Mouse (Mus musculus) 3T3-L1 (cell line): ENCODE results near the gene Cda.

Experiments
- DNase-seq: peaks from one replicate; pipeline ENCODE4 v3.0.0-alpha.2; 2015; ENCODE audit warnings: low read depth, low spot score

Cda gene

DNA sequence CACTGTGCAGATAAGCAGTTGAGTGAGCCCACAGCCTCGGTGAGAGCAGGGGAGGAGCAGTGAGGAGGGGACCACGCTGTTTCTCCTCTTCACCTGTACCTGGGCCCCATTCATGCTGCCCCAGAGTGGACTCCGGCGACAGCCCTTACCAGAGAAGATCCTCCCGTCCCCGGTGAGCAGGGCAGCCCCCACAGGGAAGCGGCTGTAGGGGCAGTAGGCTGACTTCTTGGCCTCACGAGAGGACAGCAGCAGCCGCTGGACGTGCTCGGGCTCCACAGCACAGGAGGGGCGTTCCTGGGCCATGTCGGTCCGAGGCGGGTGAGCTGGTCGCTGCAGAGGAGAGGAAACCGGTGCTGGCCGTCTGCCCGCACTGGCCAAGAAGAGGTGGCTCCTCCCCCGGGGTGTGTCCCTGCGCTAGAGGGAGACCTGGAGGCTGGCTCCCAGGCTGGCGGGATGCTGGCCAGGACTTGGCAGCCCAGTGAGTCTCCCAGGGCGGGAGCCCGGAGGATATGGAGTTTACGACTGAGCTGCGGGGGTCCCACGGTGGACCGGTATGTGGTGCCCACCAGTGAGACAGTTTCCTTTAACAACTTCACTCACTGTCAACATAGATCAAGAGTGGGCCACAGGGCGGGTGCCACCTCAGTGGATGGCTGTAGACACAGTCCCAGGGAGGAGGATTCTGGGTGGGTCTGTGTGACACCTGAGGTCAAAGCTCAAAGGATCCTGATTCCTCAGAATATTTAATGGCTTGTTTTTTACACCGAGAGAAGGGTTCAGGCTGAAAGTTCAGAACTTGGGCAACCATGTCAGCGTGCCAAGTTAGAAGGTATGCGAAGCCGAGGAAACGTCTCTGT is at the start of gene Cda:
Cda (minus strand) TSS at position 352 of the 857 bp plus-strand sequence.
- peak; percentile 81 for DNase-seq

DNA sequence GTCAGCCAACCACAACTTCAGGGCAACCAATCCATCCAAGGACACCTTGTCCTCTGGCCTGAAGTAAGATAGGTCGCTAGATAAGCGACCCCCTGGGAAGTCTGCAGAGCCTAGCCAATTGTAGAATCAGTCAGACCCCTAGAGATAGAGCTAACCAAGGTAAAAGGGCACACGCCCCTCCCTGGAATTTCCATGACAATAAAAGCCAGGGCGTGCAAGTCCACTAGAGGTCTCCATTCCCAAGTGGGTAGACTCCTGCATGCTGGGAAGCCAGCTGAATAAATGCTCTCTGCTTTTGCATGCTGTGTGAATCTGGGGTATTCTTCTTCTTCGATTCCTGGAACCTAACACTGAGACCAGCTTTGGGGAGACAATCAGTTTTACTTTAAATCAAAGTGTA is 48.6 kb upstream of the Cda start:
- DNase-seq = no peak

DNA sequence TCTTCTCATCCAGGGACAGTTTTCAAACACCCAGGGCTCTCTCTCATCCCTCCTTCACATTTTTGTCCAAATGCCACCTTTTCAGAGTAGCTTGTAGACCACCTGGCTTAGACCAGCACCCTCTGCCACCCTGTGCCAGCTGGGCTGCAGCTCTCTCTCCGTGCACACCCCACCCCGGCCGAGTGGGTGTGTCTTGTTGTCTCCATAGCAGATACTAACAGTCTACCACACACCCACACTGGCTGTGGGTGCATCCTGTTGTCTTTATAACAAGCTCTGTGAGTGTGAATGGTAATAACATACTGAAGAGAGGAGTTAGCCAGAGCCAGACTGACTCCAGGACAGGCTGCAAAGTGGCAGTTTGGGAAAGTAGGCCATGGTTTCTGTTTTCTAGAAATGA is 48.2 kb upstream of the Cda start:
- no peak for DNase-seq

DNA sequence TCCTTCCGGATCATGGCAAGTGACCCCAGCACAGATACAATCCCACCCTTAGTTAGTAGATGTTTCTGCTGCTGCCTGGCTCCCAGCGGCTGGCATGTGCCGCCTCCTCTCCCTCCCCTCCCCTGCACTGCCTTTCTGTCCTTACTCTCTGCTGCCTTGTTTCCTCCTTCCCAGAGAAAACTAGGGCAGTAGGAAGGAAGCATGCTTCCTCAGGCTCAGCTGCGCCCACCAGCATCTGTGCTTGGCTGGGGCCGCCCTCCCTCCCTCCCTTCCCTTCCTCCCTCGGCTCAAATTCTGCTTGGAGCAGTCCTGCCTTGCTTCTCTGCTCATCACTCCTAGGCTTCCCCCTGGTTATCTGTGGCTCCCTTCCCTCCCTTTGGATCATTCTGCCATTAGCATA is 46.9 kb upstream of the Cda start:
- no peak for DNase-seq

DNA sequence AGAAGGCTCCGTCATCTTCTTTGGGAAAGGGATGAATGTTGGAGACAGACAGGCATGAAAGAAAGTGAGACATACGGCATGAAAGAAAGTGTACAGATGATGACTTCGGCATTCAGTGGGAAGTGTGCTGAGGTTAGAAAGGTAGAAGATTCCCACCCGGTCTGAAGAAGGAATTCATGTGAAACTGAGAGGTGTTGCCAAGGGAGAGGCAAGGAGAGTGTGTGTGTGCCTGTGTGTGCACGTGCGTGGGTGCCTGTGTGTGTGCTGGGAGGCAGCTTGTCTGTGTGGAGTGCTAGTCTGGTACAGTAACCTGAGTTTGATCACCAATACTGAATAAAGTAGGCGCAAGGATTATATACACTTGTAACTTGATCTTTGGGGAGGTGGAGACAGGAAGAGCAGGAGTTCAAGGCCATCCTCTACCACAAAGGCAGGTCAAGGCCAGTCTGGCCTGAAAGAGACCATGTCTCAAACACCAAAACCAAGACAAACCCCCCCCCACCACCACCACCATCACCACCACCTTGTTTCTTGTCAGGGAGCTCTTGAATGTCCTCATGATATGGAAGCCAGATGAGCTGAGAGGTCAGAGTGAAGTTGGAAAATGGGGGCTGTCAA is 43.8 kb upstream of the Cda start:
- no peak for DNase-seq

DNA sequence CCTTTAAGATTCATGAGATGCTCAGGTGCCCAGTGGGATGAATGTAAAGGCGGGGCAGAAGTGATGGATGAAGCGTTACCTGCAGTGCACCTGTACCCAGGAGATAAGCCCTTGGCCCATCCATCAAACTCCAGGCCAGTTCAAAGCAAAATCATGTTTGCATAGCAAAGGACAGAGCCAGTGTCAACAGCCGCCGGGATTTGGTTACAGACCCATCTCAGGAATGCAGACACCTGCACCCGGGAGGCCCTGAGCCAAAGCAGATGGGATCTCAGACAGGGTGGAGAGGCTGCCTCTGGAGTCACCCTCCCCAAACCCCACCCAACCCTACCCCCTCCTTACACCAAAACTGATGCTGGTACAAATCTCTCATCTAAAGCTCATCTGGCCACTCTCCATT is 43.2 kb upstream of the Cda start:
- DNase-seq = no peak

DNA sequence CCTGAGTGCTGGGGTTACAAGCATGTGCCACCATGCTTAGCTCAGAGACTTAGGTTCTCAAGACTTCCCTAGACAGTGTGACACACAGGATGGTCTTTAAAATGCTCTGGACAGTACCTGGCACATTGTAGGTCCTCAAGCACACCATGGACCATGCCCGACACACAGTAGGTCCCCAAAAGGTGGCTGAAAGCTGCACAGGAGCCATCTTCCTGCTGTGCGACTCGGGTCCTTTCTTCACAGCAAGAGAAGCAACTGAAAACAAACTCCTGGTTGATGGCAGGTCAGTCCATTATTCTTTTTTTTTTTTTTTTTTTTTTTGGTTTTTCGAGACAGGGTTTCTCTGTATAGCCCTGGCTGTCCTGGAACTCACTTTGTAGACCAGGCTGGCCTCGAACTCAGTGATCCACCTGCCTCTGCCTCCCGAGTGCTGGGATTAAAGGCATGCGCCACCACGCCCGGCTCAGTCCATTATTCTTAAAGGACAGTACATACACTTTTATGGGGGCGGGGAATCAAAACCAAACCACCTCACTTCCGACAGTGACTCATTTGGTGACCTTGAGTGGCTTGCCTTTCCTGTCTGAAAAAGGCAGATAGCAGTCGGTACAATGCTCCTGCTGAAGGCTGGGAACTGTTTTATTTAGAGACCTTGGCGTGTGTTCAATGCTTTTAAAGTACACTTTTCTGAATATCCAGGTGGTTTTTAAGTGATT is 39.8 kb upstream of the Cda start:
- DNase-seq = no peak

DNA sequence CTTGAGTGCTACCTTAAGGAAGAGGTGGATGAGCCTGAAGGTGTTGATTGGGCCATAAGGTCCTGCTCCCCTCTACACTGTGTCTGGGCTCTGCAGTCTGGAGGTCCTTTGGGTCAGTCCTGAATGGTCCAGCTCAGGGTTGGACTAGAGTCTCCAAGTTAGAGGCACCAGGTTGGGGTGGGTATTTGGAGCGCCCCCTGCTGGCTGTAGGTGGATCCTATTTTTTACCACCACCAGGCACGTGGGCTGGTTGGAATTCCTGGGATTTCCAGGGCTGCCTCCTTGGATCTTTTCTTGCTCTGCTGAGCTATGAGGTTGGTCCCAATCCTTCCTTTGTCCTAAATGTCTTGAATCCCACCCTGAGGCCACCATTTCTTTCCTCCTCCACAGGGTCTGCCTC is 37.0 kb upstream of the Cda start:
- DNase-seq = peak; percentile 49

DNA sequence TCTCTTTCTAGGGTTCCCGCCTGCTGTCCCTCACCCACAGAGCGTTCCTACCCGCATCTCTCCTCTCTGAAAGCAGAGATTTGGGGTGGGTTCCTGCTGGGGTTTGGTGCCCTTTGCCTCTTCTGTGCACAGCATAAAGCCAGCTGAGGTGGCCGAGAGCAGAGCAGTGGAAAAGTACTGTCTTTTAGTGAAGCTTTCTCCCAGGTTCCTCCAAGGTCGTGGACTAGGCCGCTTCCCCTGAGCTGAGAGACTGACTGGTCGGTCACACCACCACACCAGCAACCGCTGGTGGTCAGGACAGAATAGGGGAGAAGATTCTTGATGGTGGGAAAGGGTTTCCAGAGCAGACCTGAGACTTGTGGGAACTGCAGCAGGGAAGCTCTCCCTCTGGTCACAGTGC is 28.9 kb upstream of the Cda start:
- DNase-seq = no peak

DNA sequence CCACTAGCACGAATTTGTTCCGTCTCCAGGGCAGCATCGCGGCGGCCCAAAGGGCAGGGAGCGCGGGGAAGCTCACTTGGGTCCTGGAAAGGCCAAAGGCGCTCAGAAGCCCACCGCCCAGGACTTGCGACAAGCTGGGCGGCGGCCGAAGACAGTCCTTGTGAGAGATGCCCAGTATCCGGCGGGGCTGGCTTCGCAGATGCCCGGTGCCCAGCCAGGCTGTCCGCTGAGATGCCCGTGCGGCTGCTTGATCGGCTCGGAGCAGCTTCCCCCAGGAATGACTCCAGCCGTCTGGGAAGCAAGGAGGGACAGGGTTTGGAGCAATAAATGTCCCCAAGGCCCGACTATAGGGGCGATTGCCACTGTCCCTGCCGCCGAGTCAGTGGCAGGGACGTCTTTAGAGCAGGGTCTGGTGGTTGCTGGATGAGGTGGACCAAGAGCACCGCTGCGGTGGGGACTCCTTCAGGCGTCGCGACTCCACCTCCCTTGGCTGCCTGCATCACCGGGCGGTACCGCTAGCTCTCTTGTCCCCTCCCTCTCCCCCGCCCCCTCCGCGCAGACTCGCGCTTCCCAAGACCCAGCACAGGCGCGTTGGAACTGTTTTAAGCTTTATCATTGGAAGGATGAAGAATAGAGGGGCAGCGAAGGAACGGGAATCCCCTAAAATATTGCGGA is 28.3 kb upstream of the Cda start, which contains the start of gene Fam43b:
Fam43b (minus strand) TSS at position 558 of the 675 bp plus-strand sequence.
- DNase-seq = no peak

DNA sequence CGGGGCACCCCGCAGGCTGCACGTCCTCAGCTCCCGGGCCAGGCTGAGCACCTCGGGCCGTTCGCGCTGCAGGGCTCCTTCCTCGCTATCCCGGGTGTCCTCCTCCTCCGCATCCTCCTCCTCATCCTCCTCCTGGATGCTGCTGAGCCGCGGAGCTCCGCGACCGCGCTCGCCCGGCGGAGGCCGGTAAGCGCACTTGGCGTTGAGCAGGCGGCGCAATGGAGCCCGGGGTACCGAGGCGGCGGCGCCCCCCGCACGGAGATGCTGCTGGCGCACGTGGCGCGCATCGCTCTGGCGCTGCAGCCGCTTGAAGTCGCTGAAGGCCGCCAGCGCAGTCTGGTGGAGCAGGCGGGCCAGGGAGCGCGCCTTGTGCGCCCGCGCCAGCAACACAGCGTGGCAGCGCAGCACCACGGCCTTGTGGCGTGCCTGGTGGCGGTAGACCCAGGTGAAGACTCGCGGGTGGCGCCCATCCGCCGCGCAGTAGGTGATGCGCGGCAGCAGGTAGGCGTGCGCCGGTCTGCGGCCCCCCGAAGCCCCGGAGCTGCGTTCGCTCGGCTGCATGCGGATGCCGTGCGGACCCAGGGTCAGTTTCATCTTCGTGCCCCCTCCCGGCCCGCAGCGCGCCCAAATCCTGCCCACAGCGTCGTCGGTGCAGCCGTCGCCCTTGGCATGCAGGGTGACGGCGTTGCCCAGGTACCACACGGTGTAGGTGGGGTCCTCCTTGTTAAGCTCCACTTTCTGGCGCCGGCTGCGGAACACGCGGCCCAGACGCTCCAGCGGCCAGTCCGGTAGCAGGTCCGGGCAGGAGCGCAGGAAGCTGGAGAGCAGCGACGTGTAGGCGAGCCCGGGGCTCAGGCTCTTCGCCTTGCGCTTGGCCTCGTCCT is 27.5 kb upstream of the Cda start:
- DNase-seq = no peak

DNA sequence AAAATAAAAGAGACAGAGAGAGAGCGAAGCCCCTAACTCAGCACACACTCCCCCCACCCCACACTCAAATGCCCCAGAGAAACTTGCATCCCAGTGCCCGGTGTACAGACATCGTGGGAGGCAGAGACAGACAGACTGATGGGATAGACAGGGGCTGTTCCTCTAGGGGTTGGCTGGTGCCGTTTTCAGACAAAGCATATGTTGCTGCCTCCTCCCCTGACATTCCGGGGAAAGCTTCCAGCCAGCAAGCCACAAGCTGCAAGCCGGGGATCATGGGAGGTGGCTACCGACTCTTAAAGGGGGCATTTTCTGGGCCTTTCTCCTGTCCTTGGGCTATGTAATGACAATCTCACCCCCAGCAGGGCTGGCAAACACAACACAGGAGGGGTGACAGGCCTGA is 25.9 kb upstream of the Cda start:
- no peak for DNase-seq

DNA sequence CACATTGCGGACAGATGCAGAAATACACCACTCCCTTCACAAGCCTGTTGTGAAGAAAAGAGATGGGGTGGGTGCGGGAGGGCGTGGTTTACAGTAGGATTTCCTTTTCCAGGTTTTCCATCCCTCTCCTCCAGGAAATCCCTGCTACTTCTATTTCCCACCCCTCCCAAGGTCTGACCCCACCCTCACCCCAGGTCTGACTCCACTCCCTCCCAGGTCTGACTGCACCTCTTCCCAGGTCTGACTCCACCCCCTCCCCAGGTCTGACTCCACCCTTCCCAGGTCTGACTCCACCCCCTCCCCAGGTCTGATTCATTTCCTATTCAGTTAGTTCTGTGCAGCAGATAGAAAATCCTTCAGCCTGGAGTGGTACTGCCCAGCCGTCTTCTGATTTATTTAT is 16.0 kb upstream of the Cda start:
- no peak for DNase-seq

DNA sequence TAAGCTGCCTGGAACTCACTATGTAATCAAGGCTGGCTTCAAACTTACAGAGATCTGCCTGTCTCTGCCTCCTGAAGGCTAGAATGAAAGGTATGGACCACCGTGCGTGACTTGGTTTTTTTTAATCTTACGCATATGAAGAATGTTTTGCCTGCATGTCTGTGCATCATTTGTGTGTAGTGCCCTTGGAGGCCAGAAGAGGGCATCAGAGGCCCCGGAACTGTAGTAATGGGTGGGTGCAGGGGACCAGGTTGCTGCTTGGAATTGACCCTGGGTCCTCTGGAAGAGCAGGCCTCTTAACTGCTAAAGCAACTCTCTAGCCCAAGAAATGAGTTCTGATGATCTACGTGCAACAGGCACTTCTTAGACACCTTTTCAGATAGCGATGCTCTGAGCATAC is 14.7 kb upstream of the Cda start:
- DNase-seq = no peak

DNA sequence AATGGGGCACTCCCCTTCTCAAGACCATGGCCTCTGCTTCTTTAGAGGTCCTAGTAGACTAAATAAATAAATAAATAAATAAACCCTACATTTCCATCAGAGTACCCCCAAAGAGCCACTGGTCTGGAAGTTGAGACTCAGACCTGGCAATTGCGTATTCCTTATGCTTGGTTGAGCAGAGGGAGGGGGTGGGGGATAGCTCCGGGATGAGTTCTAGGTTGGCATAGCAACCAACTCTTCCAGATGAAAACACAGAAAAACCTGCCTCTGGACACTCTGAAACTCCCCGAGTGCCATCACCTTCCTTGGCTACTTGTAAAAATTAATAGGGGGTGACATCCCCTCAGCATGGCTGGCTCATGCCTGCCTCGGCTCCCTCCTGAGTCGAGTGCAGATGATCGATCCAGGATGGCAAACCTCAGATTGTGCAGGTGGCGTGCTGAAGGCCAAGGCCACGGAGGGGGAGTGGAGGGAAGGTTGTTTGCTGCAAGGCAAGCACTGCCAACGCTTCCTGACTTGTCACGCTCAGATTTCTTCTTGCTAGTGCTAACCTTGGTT is 12.4 kb upstream of the Cda start:
- no peak for DNase-seq

DNA sequence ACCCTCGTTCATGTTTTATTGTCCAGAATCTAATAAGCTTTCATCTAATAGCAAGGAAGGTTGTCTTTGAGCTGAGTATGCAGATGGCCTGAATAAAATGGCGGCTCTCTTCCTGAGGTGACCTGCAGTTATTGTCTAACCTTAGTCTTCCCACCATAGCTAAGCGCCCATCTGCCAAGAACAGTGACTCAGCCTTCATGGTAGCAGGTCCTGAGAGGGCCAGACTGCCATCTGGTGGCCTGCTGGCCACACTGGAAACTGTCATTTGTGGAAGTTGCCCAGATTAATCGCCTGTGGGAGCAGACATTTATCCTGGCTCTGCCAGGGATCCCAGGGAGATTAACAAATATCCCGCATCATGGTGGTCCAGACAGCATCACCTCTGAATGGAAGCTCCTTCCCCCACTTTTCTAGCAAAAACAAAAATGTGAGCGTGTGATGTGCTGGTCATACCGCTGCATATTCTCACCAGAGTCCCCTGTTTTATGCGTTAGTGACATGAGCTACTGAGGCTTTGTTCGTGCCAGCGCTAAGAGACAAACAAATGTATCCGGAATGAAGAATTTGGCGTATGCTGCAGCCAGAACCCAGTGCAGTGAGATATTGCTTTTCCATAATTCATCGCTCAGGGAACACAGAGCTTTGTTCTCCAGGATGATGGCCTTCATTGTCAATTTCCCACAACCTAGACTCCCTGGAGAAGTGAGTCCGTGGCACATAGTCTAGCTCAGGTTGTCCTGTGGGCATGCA is 11.5 kb upstream of the Cda start:
- DNase-seq = peak; percentile 89

DNA sequence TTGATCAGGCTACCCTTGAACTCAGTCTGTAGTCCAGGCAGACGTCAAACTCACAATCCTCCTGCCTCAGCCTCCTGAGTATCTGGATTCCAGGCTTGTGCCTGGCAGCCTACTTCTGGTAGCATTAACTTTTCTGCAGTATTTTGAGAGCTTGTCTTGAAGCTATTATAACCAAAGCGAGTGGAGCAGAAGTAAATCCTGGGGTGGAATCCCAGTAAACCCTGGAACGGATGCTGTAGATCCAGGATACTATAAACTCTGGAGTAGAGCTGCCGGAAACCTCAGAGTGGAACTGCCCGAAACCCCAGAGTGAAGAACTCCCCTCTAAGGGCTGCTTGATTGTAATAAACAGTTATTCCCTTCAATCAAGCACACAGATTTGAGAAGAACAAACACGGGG is 9.7 kb upstream of the Cda start:
- DNase-seq = peak; percentile 71

DNA sequence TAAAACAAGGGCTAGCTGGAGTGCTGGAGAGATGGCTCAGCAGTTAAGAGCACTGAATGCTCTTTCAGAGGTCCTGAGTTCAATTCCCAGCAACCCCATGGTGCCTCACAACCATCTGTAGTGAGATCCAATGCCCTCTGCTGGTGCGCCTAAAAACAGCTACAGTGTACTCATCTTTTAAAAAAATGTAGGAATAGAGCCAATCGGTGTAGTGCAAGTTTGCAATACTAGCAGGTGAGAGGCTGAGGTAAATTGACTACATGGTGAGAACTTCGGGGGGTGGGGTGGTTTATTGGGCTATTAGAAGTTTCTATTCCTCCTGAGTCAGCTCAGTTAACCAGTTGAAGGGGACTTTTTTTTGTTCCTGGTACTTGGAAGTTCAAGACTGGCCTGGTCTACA is 7.3 kb upstream of the Cda start:
- no peak for DNase-seq

DNA sequence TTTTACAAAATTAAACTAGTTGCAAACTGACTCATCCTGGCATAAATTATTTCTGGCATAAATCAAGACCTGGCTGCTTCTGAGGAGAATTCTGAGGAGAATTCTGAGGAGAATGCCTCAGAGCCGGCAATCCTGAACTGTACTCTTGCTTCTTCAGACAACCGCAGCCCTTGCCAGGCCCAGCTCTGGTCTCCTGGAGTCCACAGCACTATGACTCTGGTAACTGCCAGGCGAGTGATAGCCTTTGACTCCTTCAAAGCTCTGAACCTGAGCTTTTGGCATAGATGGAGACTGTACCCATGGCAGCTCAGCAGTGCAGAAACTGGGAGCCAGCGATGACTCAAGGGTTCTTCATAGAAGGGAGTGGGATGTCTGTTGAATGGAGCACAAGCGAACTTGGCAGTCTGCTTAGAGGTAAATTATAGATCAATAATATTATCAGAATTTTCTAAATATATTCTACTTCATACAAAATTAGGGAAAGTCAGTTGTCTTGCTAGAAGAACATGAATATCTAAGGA is 3.3 kb upstream of the Cda start:
- peak; percentile 16 for DNase-seq
